Mouse (Mus musculus) lung, embryonic 14.5 days (tissue): ENCODE data around the gene Rpl29. TPM values are rescaled to one million over a fixed set of nuclear protein-coding genes. Genes with fewer than 3 reads are reported as not detected.

Experiments used
- ATAC-seq: fragments of 200-750 bp; cut with Nextera tagmentation; 2 replicates; pipeline ENCODE4 v1.8.0; 2017; ENCODE audit warnings: mild to moderate bottlenecking, moderate TSS enrichment, moderate library complexity; ENCODE audit not compliant: insufficient read depth
- DNase-seq: peaks from one replicate; pipeline ENCODE4 v3.0.0-alpha.2; 2015
- H3K27ac ChIP-seq: fragments of 300-500 bp; sonication (generic); 2 replicates; pipeline ENCODE4 v1.5.1; 2014; ENCODE audit warnings: low read depth, mild to moderate bottlenecking, moderate library complexity
- H3K27me3 ChIP-seq: fragments of 300-500 bp; sonication (generic); 2 replicates; pipeline ENCODE4 v1.6.1; 2014; ENCODE audit warnings: low read length, control low read depth; ENCODE audit not compliant: insufficient read depth
- H3K36me3 ChIP-seq: fragments of 300-500 bp; sonication (generic); 2 replicates; pipeline ENCODE4 v1.6.1; 2014; ENCODE audit warnings: control low read depth; ENCODE audit not compliant: insufficient read depth
- H3K4me1 ChIP-seq: fragments of 300-500 bp; sonication (generic); 2 replicates; pipeline ENCODE4 v1.6.1; 2014; ENCODE audit warnings: antibody characterized with exemption, control low read depth; ENCODE audit not compliant: insufficient read depth
- H3K4me2 ChIP-seq: fragments of 300-500 bp; sonication (generic); 2 replicates; pipeline ENCODE4 v1.6.1; 2014; ENCODE audit warnings: mild to moderate bottlenecking
- H3K4me3 ChIP-seq: fragments of 300-500 bp; sonication (generic); 2 replicates; pipeline ENCODE4 v1.5.1; 2014; ENCODE audit warnings: low read depth, low read length
- H3K9ac ChIP-seq: fragments of 300-500 bp; sonication (generic); 2 replicates; pipeline ENCODE4 v1.6.1; 2014
- H3K9me3 ChIP-seq: fragments of 300-500 bp; sonication (generic); 2 replicates; pipeline ENCODE4 v1.6.1; 2016; ENCODE audit warnings: low read depth, low read length, control low read depth
- CTCF ChIP-seq: IDR thresholded peaks from 2 replicates; pipeline ENCODE4 v1.5.1; 2016; ENCODE audit warnings: antibody characterized with exemption, low read depth
- WGBS: fragments of 180-500 bp; shearing (Covaris S2); extraction: QIAGEN DNeasy Blood & Tissue Kit; methylation state at CpG from one replicate; pipeline ENCODE4 v1.1.7; 2014; 5-methylcytosine and 5-hydroxymethylcytosine counted together
- polyA plus RNA-seq: library from polyadenylated mRNA; unstranded; fragments of >200 nt; fragmentation: Nextera tagmentation; extraction: Ambion mirVana; gene quantifications from 2 replicates; pipeline ENCODE4 v1.2.1, GENCODE M21; 2014

The Rpl29 gene
- polyA plus RNA-seq, 1 experiment from 2014 or later, result 1,268 TPM

- no peaks in the 10 kb centered on the region for H3K9me3 ChIP-seq
- no peak overlapping the region for H3K4me2 ChIP-seq
- ATAC-seq (no peak), DNase-seq (no peak)
- no peak for TF ChIP-seq CTCF
- H3K27ac ChIP-seq, result no peak overlapping the region
- no peaks in the 10 kb centered on the region for H3K27me3 ChIP-seq
- WGBS, result 83% methylated on average over 9 of the region's 9 CpGs
- peaks cover 53% of the 10 kb centered on the region for H3K36me3 ChIP-seq
- H3K4me1 ChIP-seq, result peaks cover 12% of the 10 kb centered on the region
- H3K4me3 ChIP-seq, result no peak overlapping the region
- H3K9ac ChIP-seq, result no peak overlapping the region
These were observed 31.8 kb downstream of the Rpl29 start for GRCm38 (mm10) chr9:106461026-106461415.

GRCm38 (mm10) chr9:106461641-106462429, 32.6 kb downstream of the Rpl29 start:
- TF ChIP-seq CTCF, result no peak
- no peaks in the 10 kb centered on the region for H3K9me3 ChIP-seq
- no peak for DNase-seq
- no peaks in the 10 kb centered on the region for H3K27me3 ChIP-seq
- H3K4me2 ChIP-seq, result no peak overlapping the region
- ATAC-seq, result no peak
- peaks cover 53% of the 10 kb centered on the region for H3K36me3 ChIP-seq
- 0 out of 2 replicates have a peak, but pooled peaks cover 4% of the 10 kb centered on the region for H3K4me1 ChIP-seq
- WGBS, result 84% methylated on average over 16 of the region's 16 CpGs
- no peak overlapping the region for H3K9ac ChIP-seq
- no peak overlapping the region for H3K4me3 ChIP-seq
- H3K27ac ChIP-seq, result no peak overlapping the region

DNA sequence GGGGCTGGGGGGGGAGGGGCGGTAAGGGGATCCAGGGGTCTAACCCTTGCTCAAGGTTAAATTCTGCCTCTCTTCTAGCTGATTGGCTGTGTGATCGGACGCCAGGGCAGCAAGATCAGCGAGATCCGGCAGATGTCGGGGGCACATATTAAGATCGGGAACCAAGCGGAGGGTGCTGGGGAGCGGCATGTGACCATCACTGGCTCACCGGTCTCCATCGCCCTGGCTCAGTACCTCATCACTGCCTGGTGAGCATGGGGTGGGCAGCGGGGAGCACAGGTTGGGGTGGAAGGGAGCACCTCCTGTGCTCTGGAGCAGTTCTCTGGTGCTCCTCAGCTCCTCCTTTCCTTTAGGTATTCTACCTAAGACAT, 33.2 kb downstream of the Rpl29 start:
- Histone ChIP-seq H3K27me3 (no peaks in the 10 kb centered on the region), H3K4me1 (no peaks in the 10 kb centered on the region), H3K36me3 (peaks cover 53% of the 10 kb centered on the region), H3K9me3 (no peaks in the 10 kb centered on the region), H3K27ac (no peak overlapping the region), H3K9ac (no peak overlapping the region), H3K4me3 (no peak overlapping the region), H3K4me2 (no peak overlapping the region)
- no peak for TF ChIP-seq CTCF
- no peak for DNase-seq
- WGBS, result 87% methylated on average over 12 of the region's 12 CpGs
- ATAC-seq, result no peak

GRCm38 (mm10) chr9:106463122-106464063, 34.1 kb downstream of the Rpl29 start:
- ATAC-seq (no peak), DNase-seq (no peak)
- H3K36me3 ChIP-seq, result peaks cover 53% of the 10 kb centered on the region
- no peak overlapping the region for H3K4me2 ChIP-seq
- H3K27me3 ChIP-seq, result no peaks in the 10 kb centered on the region
- TF ChIP-seq CTCF, result no peak
- H3K27ac ChIP-seq, result no peak overlapping the region
- WGBS, result 80% methylated on average over 21 of the region's 21 CpGs
- H3K4me3 ChIP-seq, result no peak overlapping the region
- H3K9ac ChIP-seq, result no peak overlapping the region
- H3K9me3 ChIP-seq, result no peaks in the 10 kb centered on the region
- H3K4me1 ChIP-seq, result no peaks in the 10 kb centered on the region

DNA sequence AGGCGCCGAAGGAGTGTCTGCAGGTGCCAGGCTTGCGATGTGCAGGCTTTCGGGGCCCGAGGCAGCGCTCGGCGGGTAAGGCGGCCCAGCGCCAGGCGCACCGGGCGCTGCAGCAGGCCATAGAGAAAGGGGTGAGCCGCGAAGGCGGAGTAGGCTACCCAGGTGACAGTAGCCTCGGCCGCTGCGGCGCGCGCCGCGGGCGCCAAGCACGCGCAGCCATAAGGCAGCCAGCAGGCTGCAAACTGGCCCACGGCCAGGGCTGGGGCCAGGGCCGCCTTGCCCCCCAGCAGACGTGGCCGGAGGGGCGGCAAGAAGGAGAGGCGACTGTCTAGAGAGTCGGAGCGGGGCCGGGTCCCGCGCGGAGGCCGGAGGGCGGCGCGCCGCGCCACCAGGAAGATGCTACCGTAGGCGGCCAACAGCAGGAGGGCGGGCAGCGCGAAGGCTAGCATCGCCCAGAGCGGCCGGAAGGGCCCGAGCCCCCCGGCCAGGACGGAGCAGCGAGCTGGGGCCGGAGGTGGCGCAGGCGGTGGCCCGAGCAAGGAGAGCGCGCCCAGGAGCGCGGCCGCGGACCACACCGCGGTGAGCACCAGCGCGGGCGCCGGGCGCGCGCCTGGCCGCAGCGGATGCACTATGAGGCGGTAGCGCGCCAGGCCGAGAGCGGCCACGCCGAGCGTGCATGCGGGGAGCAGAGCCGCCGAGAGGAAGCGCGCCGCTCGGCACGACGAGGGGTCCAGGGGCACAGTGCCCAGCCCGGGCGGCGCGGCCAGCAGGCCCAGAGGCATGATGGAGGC, 35.7 kb downstream of the Rpl29 start:
- Histone ChIP-seq H3K4me2 (peak overlapping the region; percentile 88), H3K4me3 (peak overlapping the region; percentile 54), H3K27me3 (no peaks in the 10 kb centered on the region), H3K4me1 (no peaks in the 10 kb centered on the region), H3K9me3 (no peaks in the 10 kb centered on the region), H3K9ac (peak overlapping the region; percentile 65), H3K36me3 (peaks cover 45% of the 10 kb centered on the region), H3K27ac (no peak overlapping the region; the same call in 1 of the 2 replicates)
- peak; percentile 77 for ATAC-seq
- 1% methylated on average over 95 of the region's 99 CpGs for WGBS
- TF ChIP-seq CTCF, result no peak
- DNase-seq, result peak; percentile 87

- no peaks in the 10 kb centered on the region for H3K27me3 ChIP-seq
- peak within 1 kb of the TSS; percentile 65 for H3K9ac ChIP-seq
- no peak for DNase-seq
- peak within 1 kb of the TSS; percentile 54 for H3K4me3 ChIP-seq
- H3K4me1 ChIP-seq, result no peaks in the 10 kb centered on the region
- WGBS, result 34% methylated on average over 26 of the region's 26 CpGs
- no peaks in the 10 kb centered on the region for H3K9me3 ChIP-seq
- H3K27ac ChIP-seq, result no peak within 1 kb of the TSS; the same call in 1 of the 2 replicates
- no peak for TF ChIP-seq CTCF
- peaks cover 38% of the 10 kb centered on the region for H3K36me3 ChIP-seq
- ATAC-seq, result peak; percentile 16; the same call in 1 of the 2 replicates
- H3K4me2 ChIP-seq, result peak within 1 kb of the TSS; percentile 88
These were observed 36.4 kb downstream of the Rpl29 start, which contains the start of gene Gpr62 for GRCm38 (mm10) chr9:106465571-106466200. Gene Gpr62 (minus strand): TSS chr9:106465938.
